Mouse (Mus musculus) hindbrain, embryonic 13.5 days (tissue): Measurements from ENCODE around the gene Arhgap17. TPM values are rescaled to one million over a fixed set of nuclear protein-coding genes. Genes with fewer than 3 reads are reported as not detected.

Source experiments
- ATAC-seq: fragments of 200-750 bp; cut with Nextera tagmentation; 2 replicates; pipeline ENCODE4 v1.8.0; 2017; ENCODE audit warnings: moderate TSS enrichment; ENCODE audit not compliant: low FRiP score
- H3K27ac ChIP-seq: fragments of 300-500 bp; sonication (generic); 2 replicates; pipeline ENCODE4 v1.5.1; 2015; ENCODE audit warnings: inconsistent platforms, mild to moderate bottlenecking, moderate library complexity
- H3K27me3 ChIP-seq: fragments of 300-500 bp; sonication (generic); 2 replicates; pipeline ENCODE4 v1.6.1; 2015; ENCODE audit warnings: mild to moderate bottlenecking, inconsistent platforms
- H3K36me3 ChIP-seq: fragments of 300-500 bp; sonication (generic); 2 replicates; pipeline ENCODE4 v1.6.1; 2015; ENCODE audit warnings: mild to moderate bottlenecking, inconsistent platforms
- H3K4me1 ChIP-seq: fragments of 300-500 bp; sonication (generic); replicated peaks from 2 replicates; pipeline ENCODE4 v1.6.1; 2015; ENCODE audit warnings: inconsistent platforms
- H3K4me2 ChIP-seq: fragments of 300-500 bp; sonication (generic); 2 replicates; pipeline ENCODE4 v1.6.1; 2015; ENCODE audit warnings: inconsistent platforms, mild to moderate bottlenecking, moderate library complexity
- H3K4me3 ChIP-seq: fragments of 300-500 bp; sonication (generic); 2 replicates; pipeline ENCODE4 v1.5.1; 2015; ENCODE audit warnings: mild to moderate bottlenecking, inconsistent platforms
- H3K9ac ChIP-seq: fragments of 300-500 bp; sonication (generic); 2 replicates; pipeline ENCODE4 v1.6.1; 2015; ENCODE audit warnings: mild to moderate bottlenecking, inconsistent platforms
- H3K9me3 ChIP-seq: fragments of 300-500 bp; sonication (generic); 2 replicates; pipeline ENCODE4 v1.6.1; 2016; ENCODE audit warnings: inconsistent platforms
- WGBS: fragments of 180-500 bp; shearing (Covaris S2); methylation state at CpG from one replicate; pipeline ENCODE4 v1.1.7; 2015; 5-methylcytosine and 5-hydroxymethylcytosine counted together
- polyA plus RNA-seq: library from polyadenylated mRNA; unstranded; fragments of >200 nt; fragmentation: Nextera tagmentation; extraction: Ambion mirVana; gene quantifications from 2 replicates; pipeline ENCODE4 v1.2.1, GENCODE M21; 2015

The Arhgap17 gene
- polyA plus RNA-seq, 1 experiment from 2014 or later = 13.0 TPM

DNA sequence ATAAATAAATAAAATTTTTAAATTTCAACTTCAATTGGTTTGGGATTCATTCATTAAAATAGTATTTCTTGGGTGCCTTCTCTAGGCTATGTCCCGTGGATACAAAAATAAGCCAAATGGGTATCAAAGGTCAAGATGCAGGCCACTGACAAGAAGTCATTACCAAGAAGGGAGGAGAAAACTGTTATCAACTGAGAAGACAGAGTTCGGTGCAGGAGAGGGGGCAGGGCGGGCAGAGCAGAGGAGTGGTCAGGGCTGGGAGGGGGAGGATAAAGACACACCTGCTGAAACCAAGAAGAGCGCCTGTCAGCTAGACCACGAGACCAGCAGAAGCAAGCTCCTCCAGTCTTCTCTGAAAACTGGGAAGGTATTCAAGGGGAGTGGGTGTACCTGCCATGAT, 15.8 kb downstream of the Arhgap17 start:
- Histone ChIP-seq H3K27me3 (no peaks in the 10 kb centered on the region), H3K9me3 (no peaks in the 10 kb centered on the region), H3K9ac (no peak overlapping the region), H3K4me3 (no peak overlapping the region), H3K4me2 (no peak overlapping the region), H3K4me1 (no peaks in the 10 kb centered on the region; the same call in 1 of the 2 replicates), H3K36me3 (no peaks in the 10 kb centered on the region; the same call in 1 of the 2 replicates), H3K27ac (no peak overlapping the region)
- WGBS = 83% methylated on average over 5 of the region's 5 CpGs
- no peak for ATAC-seq

GRCm38 (mm10) chr7:123353081-123353480, 16.6 kb downstream of the Arhgap17 start:
- H3K27ac ChIP-seq = no peak overlapping the region
- no peak overlapping the region for H3K4me2 ChIP-seq
- no peaks in the 10 kb centered on the region; the same call in 1 of the 2 replicates for H3K36me3 ChIP-seq
- 96% methylated on average over 4 of the region's 4 CpGs for WGBS
- no peak overlapping the region for H3K4me3 ChIP-seq
- H3K4me1 ChIP-seq = no peaks in the 10 kb centered on the region; the same call in 1 of the 2 replicates
- no peaks in the 10 kb centered on the region for H3K27me3 ChIP-seq
- H3K9ac ChIP-seq = no peak overlapping the region
- no peak for ATAC-seq
- no peaks in the 10 kb centered on the region for H3K9me3 ChIP-seq

DNA sequence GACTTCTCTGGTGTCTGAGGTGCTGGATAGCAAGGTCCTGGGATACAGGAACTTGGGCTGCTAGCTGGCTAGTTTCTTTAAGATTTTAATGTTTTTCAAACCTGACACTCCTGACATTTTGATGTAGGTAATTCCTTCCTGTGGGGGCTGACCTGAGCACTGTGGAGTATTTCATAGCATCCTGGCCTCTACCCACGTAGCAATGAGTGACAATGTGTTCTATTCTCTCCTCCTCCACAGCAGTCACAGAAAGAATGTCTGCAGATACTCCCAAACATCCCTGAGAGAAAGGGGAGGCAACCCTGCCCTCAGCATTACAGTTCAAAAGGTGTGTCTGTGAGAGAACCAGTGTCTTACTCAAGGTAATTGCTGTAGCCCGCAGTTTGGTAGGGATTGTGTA, 19.5 kb downstream of the Arhgap17 start:
- ATAC-seq = no peak
- Histone ChIP-seq H3K4me1 (no peaks in the 10 kb centered on the region; the same call in 1 of the 2 replicates), H3K9me3 (no peaks in the 10 kb centered on the region), H3K27ac (no peak overlapping the region), H3K27me3 (no peaks in the 10 kb centered on the region), H3K9ac (no peak overlapping the region), H3K4me3 (no peak overlapping the region), H3K4me2 (no peak overlapping the region), H3K36me3 (no peaks in the 10 kb centered on the region)
- 74% methylated on average over 2 of the region's 2 CpGs for WGBS

- Histone ChIP-seq H3K4me3 (no peak overlapping the region), H3K9me3 (no peaks in the 10 kb centered on the region), H3K27ac (no peak overlapping the region), H3K4me2 (no peak overlapping the region), H3K27me3 (no peaks in the 10 kb centered on the region), H3K36me3 (no peaks in the 10 kb centered on the region), H3K4me1 (no peaks in the 10 kb centered on the region; the same call in 1 of the 2 replicates), H3K9ac (no peak overlapping the region)
- ATAC-seq = no peak
- 78% methylated on average over 11 of the region's 11 CpGs for WGBS
These were observed 19.9 kb downstream of the Arhgap17 start for GRCm38 (mm10) chr7:123349813-123350212.

DNA sequence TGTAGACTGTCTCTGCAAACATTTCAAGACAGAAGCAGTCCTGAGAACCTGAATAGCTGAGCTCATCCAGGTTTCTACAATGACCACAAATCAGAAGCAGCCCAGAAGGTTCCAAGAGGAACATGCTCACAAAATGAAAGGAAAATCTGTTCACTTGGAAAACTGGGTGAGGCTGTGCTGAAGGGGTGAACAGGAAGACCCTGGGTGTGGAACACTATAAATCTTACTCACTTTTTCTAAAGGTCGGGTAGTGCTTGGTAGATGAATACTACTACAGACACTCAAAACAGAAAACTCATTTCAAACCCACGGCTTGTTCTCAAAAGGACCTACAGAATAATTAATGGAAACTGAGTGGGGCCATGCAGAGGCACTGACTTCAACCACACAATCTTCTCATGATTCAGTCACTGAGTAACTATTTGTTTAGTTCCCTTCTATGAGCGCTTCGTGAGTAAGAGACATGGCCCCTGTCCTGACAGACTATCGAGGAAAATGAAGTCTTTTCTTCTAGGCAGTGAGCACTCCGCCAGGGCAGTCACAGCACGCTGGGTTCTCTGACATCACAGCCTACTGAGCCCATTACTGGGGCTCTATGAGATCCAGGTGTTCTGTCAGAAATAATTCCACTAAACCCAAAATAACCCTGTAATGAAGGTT, 23.0 kb downstream of the Arhgap17 start:
- ATAC-seq = no peak
- no peak overlapping the region for H3K4me3 ChIP-seq
- no peaks in the 10 kb centered on the region for H3K27me3 ChIP-seq
- no peaks in the 10 kb centered on the region; the same call in none of the 2 replicates for H3K4me1 ChIP-seq
- 86% methylated on average over 7 of the region's 7 CpGs for WGBS
- no peak overlapping the region for H3K4me2 ChIP-seq
- no peak overlapping the region for H3K27ac ChIP-seq
- H3K9ac ChIP-seq = no peak overlapping the region
- no peaks in the 10 kb centered on the region for H3K36me3 ChIP-seq
- no peaks in the 10 kb centered on the region for H3K9me3 ChIP-seq

DNA sequence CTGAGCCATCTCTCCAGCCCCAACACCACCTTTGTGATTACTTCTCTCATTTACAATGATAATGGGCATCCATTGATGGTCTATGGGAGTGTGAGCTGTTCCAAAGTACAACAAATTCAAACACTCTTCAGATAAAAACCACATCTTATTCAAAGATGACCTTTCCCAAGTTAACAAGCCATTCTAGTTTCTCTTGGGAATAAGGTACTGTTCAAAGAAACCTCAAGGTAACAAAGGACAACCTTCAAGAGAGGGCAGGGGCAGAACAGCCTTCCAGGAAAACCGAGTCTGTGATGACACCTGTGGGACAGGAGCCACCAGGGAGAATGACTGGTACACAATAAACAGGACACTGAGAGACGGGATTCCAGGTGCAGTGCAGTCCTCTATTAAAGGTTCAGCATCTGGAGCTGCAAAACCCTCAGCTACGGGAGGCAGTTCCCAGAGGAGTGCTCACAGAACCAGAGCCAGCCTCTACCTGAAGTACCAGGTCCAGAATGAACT, 24.6 kb downstream of the Arhgap17 start:
- 76% methylated on average over 3 of the region's 3 CpGs for WGBS

GRCm38 (mm10) chr7:123344079-123344780, 25.5 kb downstream of the Arhgap17 start:
- no peaks in the 10 kb centered on the region for H3K27me3 ChIP-seq
- H3K4me3 ChIP-seq = no peak overlapping the region
- H3K4me2 ChIP-seq = no peak overlapping the region
- no peak for ATAC-seq
- H3K9me3 ChIP-seq = no peaks in the 10 kb centered on the region
- H3K36me3 ChIP-seq = no peaks in the 10 kb centered on the region
- peaks cover 13% of the 10 kb centered on the region for H3K4me1 ChIP-seq
- no peak overlapping the region for H3K27ac ChIP-seq
- 93% methylated on average over 5 of the region's 5 CpGs for WGBS
- no peak overlapping the region for H3K9ac ChIP-seq

More for the DNA sequence above, 24.6 kb downstream of the Arhgap17 start:
- Histone ChIP-seq H3K4me3 (no peak overlapping the region), H3K9me3 (no peaks in the 10 kb centered on the region), H3K27ac (no peak overlapping the region), H3K27me3 (no peaks in the 10 kb centered on the region), H3K4me2 (no peak overlapping the region), H3K9ac (no peak overlapping the region), H3K4me1 (peaks cover 13% of the 10 kb centered on the region), H3K36me3 (no peaks in the 10 kb centered on the region)
- ATAC-seq = no peak

- no peak overlapping the region for H3K4me3 ChIP-seq
- H3K9me3 ChIP-seq = no peaks in the 10 kb centered on the region
- no peak for ATAC-seq
- H3K9ac ChIP-seq = no peak overlapping the region
- H3K27ac ChIP-seq = no peak overlapping the region
- H3K36me3 ChIP-seq = no peaks in the 10 kb centered on the region
- WGBS = 69% methylated on average over 5 of the region's 5 CpGs
- H3K4me2 ChIP-seq = no peak overlapping the region
- no peaks in the 10 kb centered on the region for H3K27me3 ChIP-seq
- peaks cover 13% of the 10 kb centered on the region for H3K4me1 ChIP-seq
These were observed 27.8 kb downstream of the Arhgap17 start for GRCm38 (mm10) chr7:123341896-123342295.

DNA sequence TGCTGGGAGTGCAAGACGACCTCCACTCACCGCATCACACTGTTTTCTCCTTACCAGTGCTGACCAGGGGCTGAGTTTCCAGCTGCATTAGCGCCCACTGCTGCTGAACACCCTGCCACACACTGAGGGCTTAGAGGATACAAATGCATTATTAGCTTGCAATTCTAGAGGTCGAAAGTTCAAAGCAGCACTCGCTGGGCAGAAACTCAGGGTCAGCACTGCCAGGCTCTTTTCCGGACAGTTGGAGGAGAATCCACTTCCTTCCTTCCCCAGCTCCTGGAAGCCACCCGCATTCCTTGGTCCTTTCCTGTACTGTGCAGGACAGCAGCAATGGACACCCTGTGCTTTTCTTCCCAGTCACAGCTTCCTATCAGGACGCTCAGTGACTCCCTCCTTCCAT, 31.4 kb downstream of the Arhgap17 start:
- Histone ChIP-seq H3K27ac (no peak overlapping the region), H3K4me1 (peaks cover 13% of the 10 kb centered on the region), H3K9me3 (no peaks in the 10 kb centered on the region), H3K27me3 (no peaks in the 10 kb centered on the region), H3K4me3 (no peak overlapping the region), H3K4me2 (no peak overlapping the region), H3K9ac (no peak overlapping the region), H3K36me3 (no peaks in the 10 kb centered on the region)
- ATAC-seq = no peak
- 56% methylated on average over 8 of the region's 8 CpGs for WGBS

DNA sequence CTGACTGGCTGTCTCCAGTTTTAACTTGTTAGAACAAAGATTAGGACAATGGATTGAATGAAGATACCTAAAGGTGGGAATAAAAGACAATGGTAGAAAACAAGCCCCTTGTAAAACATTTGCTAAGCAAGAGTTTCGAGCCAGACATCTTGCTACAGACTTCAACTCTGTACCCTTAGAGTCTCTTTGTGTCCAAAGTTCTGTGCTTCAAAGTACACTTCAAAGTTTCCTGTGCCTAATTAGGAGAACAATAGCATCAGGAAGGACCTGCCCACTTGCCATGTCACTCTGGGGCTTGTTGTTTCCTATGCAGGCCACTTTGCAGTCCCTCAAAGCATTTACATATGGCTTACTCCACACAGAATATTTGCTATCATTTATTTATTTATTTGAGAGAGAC, 33.4 kb downstream of the Arhgap17 start:
- no peaks in the 10 kb centered on the region for H3K36me3 ChIP-seq
- no peak overlapping the region for H3K4me3 ChIP-seq
- H3K9me3 ChIP-seq = no peaks in the 10 kb centered on the region
- H3K27me3 ChIP-seq = no peaks in the 10 kb centered on the region
- ATAC-seq = no peak
- H3K4me2 ChIP-seq = no peak overlapping the region
- 61% methylated on average over 1 of the region's 1 CpGs for WGBS
- no peak overlapping the region for H3K9ac ChIP-seq
- H3K4me1 ChIP-seq = peaks cover 10% of the 10 kb centered on the region
- no peak overlapping the region for H3K27ac ChIP-seq

DNA sequence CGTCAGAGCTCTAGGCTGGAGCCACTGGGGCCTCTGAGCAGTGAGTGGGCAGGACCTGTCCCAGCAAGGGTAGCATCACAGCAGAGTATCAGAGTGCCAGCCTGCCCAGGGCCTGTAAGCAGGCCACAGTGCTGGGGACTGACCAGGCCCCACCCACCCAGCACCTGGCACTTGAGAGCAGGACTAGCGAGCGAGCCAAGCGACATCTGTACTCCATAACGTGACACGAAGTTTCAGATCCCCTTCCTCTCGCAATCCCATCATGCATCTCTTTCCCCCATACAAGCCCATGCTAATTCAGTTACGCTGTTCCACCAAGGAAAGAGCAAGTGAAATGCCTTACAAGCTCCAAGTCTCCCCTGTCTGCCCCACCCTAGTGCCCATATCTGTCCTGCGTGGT, 39.2 kb downstream of the Arhgap17 start:
- H3K4me1 ChIP-seq = peaks cover 7% of the 10 kb centered on the region; the same call in 1 of the 2 replicates
- WGBS = 87% methylated on average over 9 of the region's 9 CpGs
- ATAC-seq = no peak
- H3K4me3 ChIP-seq = no peak overlapping the region
- no peaks in the 10 kb centered on the region for H3K27me3 ChIP-seq
- no peaks in the 10 kb centered on the region for H3K9me3 ChIP-seq
- peaks cover 13% of the 10 kb centered on the region for H3K36me3 ChIP-seq
- H3K27ac ChIP-seq = no peak overlapping the region
- no peak overlapping the region for H3K9ac ChIP-seq
- no peak overlapping the region for H3K4me2 ChIP-seq

DNA sequence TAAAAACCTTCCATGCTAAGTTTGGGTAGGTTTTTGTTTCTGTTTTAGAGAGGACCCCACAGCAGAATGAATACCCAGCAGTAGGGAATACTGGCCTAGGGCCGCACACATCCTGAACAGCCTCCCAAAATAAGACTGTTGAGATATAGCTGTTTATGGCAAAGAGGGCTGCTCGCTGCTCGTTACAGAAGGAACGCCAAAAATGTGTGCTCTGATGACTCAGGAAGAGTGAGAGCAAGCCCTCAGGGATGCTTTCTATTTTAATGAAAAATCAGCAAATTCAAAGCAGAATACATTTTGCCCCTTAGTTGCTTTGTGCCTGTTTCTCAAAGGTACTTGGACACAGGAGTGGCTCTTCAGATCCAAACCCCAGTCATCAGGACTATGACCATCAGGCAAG, 41.8 kb downstream of the Arhgap17 start:
- Histone ChIP-seq H3K36me3 (peaks cover 34% of the 10 kb centered on the region), H3K4me3 (no peak overlapping the region), H3K4me1 (peaks cover 7% of the 10 kb centered on the region; the same call in 1 of the 2 replicates), H3K9ac (no peak overlapping the region), H3K27ac (no peak overlapping the region), H3K4me2 (no peak overlapping the region), H3K27me3 (no peaks in the 10 kb centered on the region), H3K9me3 (no peaks in the 10 kb centered on the region)
- no peak for ATAC-seq
- 77% methylated on average over 4 of the region's 4 CpGs for WGBS
